Comparison of ENCODE assay signal across 7 mouse cellular contexts in the genomic region with DNA sequence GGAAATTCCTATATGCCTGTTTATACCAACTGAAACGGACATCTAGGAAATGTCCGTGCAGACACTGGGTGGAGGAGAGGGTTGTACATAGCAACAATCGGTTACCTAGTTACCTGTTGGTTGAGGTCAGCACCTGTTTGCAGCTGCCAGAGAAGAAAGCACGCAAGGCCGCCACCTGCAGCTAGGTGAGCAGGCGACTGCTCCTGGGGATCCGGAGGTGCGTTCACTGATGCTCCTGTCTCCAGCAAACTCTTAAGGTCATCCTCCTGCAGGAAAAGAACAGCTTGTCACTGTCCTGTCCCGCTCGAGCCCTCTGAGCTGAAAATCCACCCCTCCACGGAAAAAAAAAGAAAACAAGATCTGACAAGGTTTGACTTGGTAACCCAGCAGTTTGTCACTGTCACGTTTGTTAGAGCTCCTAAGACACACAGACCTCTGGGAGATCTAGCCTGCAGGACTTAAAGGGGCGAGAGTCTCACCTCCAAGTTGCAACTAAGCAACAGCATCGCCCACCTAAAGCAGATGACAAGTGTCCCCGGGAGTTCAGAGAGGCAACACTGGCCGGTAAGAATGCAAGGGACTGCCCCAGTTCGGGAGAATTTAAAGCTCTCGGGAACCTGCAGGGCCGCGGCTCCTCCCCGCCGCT. TPM values are rescaled to one million over a fixed set of nuclear protein-coding genes. Genes with fewer than 3 reads are reported as not detected.
DNase-seq lines count a peak whose midpoint lies in the region; ATAC-seq and TF ChIP-seq lines count a peak whose summit lies in the region.

A gene (plus strand): TSS at position 166 of the 646 bp plus-strand sequence.

- peak within 1 kb of the TSS; percentile 63 for H3K4me3 ChIP-seq in cortical plate, adult 2 months (ENCODE audit: insufficient read depth, low read length)
- H3K4me3 ChIP-seq in hindbrain, embryonic 10.5 days = peak within 1 kb of the TSS; percentile 63
- H3K4me3 ChIP-seq in limb, embryonic 12.5 days (replicated peaks) = peak within 1 kb of the TSS; percentile 53
- peak within 1 kb of the TSS; percentile 58 for H3K4me3 ChIP-seq in midbrain, embryonic 13.5 days (replicated peaks)

- peak within 1 kb of the TSS; percentile 76 for H3K9ac ChIP-seq in limb, embryonic 12.5 days (replicated peaks)
- peak within 1 kb of the TSS; percentile 92 for H3K9ac ChIP-seq in midbrain, embryonic 13.5 days (replicated peaks)

- H3K27me3 ChIP-seq in hindbrain, embryonic 10.5 days (ENCODE audit: insufficient read depth, poor library complexity, severe bottlenecking) = no peaks in the 10 kb centered on the region
- no peaks in the 10 kb centered on the region for H3K27me3 ChIP-seq in limb, embryonic 12.5 days
- H3K27me3 ChIP-seq in midbrain, embryonic 13.5 days = no peaks in the 10 kb centered on the region

- H3K36me3 ChIP-seq in hindbrain, embryonic 10.5 days = peaks cover 26% of the 10 kb centered on the region
- H3K36me3 ChIP-seq in limb, embryonic 12.5 days = peaks cover 23% of the 10 kb centered on the region
- peaks cover 21% of the 10 kb centered on the region for H3K36me3 ChIP-seq in midbrain, embryonic 13.5 days

- H3K4me1 ChIP-seq in cortical plate, adult 2 months (ENCODE audit: control insufficient read depth, insufficient read depth, low read length) = no peaks in the 10 kb centered on the region
- peaks cover 25% of the 10 kb centered on the region for H3K4me1 ChIP-seq in hindbrain, embryonic 10.5 days (replicated peaks)
- H3K4me1 ChIP-seq in limb, embryonic 12.5 days (replicated peaks) = peaks cover 5% of the 10 kb centered on the region
- H3K4me1 ChIP-seq in midbrain, embryonic 13.5 days (replicated peaks) = peaks cover 20% of the 10 kb centered on the region

- TF ChIP-seq CTCF in cortical plate, adult 2 months (IDR thresholded peaks at IDR 0.05; ENCODE audit: extremely low read depth, insufficient read depth, low read length) = no peak

- WGBS in hindbrain, embryonic 10.5 days = 3% methylated on average over 22 of the region's 22 CpGs
- 2% methylated on average over 22 of the region's 22 CpGs for WGBS in limb, embryonic 12.5 days
- 3% methylated on average over 22 of the region's 22 CpGs for WGBS in midbrain, embryonic 13.5 days

- DNase-seq in spleen, adult 18-20 months = peak; percentile 14 to 31
- no peak for DNase-seq in spleen, adult 12 weeks (ENCODE audit: low spot score)
- peak; percentile 27 for DNase-seq in hindbrain, embryonic 10.5 days (ENCODE audit: low spot score)

- 0 out of 2 replicates have a peak, but pooled peaks have one; percentile 26 for TF ChIP-seq POLR2A in cortical plate, adult 2 months (IDR thresholded peaks at IDR 0.05; ENCODE audit: extremely low read depth, insufficient read depth, low read length)

- H3K27ac ChIP-seq in cortical plate, adult 2 months (ENCODE audit: insufficient read depth, low read length) = peak within 1 kb of the TSS; percentile 95
- H3K27ac ChIP-seq in hindbrain, embryonic 10.5 days = peak within 1 kb of the TSS; percentile 99
- peak within 1 kb of the TSS; percentile 97 for H3K27ac ChIP-seq in limb, embryonic 12.5 days
- H3K27ac ChIP-seq in midbrain, embryonic 13.5 days = peak within 1 kb of the TSS; percentile 100

- peak within 1 kb of the TSS; percentile 84 for H3K4me2 ChIP-seq in limb, embryonic 12.5 days
- peak within 1 kb of the TSS; percentile 81 for H3K4me2 ChIP-seq in midbrain, embryonic 13.5 days (replicated peaks)

- no peaks in the 10 kb centered on the region for H3K9me3 ChIP-seq in hindbrain, embryonic 10.5 days
- H3K9me3 ChIP-seq in limb, embryonic 12.5 days = no peaks in the 10 kb centered on the region
- no peaks in the 10 kb centered on the region for H3K9me3 ChIP-seq in midbrain, embryonic 13.5 days

- ATAC-seq in limb, embryonic 12.5 days (ENCODE audit: insufficient number of reproducible peaks, insufficient read depth, low FRiP score, low TSS enrichment, low read depth) = no peak
- no peak for ATAC-seq in midbrain, embryonic 13.5 days
- no peak for ATAC-seq in monocyte, adult 5-6 weeks (replicated peaks; ENCODE audit: insufficient number of reproducible peaks, low FRiP score, low TSS enrichment, poor library complexity, severe bottlenecking)

RNA-seq across cellular contexts. Expression of the gene that starts here (rescaled TPM):
- 0.38 and 0.45 TPM in 2 replicates for polyA plus RNA-seq in cortical plate, adult 2 months (2012; rRNA removed)
- 0.10 and 0.26 TPM in 2 replicates for polyA plus RNA-seq in hindbrain, embryonic 10.5 days (2016; fragmentation: Nextera tagmentation; extraction: Ambion mirVana)
- 0.23 and 0.41 TPM in 2 replicates for polyA plus RNA-seq in limb, embryonic 12.5 days (2016; fragmentation: Nextera tagmentation; extraction: Ambion mirVana)
- 0.55 and 0.62 TPM in 2 replicates for polyA plus RNA-seq in midbrain, embryonic 13.5 days (2015; fragmentation: Nextera tagmentation; extraction: Ambion mirVana)
- 0.19 TPM in 1 of 3 replicates, not detected in the others for total RNA-seq in monocyte, adult 5-6 weeks (2017)

Comparison
In these comparisons a context has a peak if more than half of its experiments do, and no peak if none do; other contexts are left out.
1. Peak in DNase-seq, H3K4me3 ChIP-seq and H3K27ac ChIP-seq in hindbrain, embryonic 10.5 days; RNA of the gene not detected or under 1 TPM.